8 mouse cellular contexts compared by ENCODE assay signal in genomic region chr7:127406002-127406987, GRCm38 (mm10). TPM values are rescaled to one million over a fixed set of nuclear protein-coding genes. Genes with fewer than 3 reads are reported as not detected.
DNase-seq lines count a peak whose midpoint lies in the region; ATAC-seq lines count a peak whose summit lies in the region.
"Not testable (repeated sequence)": the region's sequence is repeated elsewhere in the genome, so short reads cannot be mapped to it uniquely, and the experiment has no call there.

Gene Zfp764, minus strand, starts transcription at chr7:127406822.

- H3K27ac ChIP-seq in heart, embryonic 13.5 days (replicated peaks): peak within 1 kb of the TSS; percentile 65
- H3K27ac ChIP-seq in liver, embryonic 12.5 days: peak within 1 kb of the TSS; percentile 36; the same call in 1 of the 2 replicates
- peak within 1 kb of the TSS; percentile 60 for H3K27ac ChIP-seq in stomach, embryonic 15.5 days

- H3K4me3 ChIP-seq in heart, embryonic 13.5 days: peak within 1 kb of the TSS; percentile 70
- peak within 1 kb of the TSS; percentile 66 for H3K4me3 ChIP-seq in liver, embryonic 12.5 days
- peak within 1 kb of the TSS; percentile 63 for H3K4me3 ChIP-seq in stomach, embryonic 15.5 days (replicated peaks)

- 6% methylated on average over 40 of the region's 40 CpGs for WGBS in heart, embryonic 13.5 days
- WGBS in liver, embryonic 12.5 days (ENCODE audit: insufficient replicate concordance): 5% methylated on average over 40 of the region's 40 CpGs
- 7% methylated on average over 40 of the region's 40 CpGs for WGBS in stomach, embryonic 15.5 days

- H3K27me3 ChIP-seq in heart, embryonic 13.5 days (replicated peaks); liver, embryonic 12.5 days (replicated peaks); stomach, embryonic 15.5 days (replicated peaks): not testable (repeated sequence)

- peak; percentile 89 for DNase-seq in CD4-positive helper T cell, adult 2 months (ENCODE audit: low read depth, low spot score)
- DNase-seq in brain, embryonic 18.5 days (ENCODE audit: low read depth, low spot score): peak; percentile 60
- peak; percentile 21 for DNase-seq in fat pad, adult 2 months (ENCODE audit: extremely low read depth, low read depth, low spot score)
- DNase-seq in kidney, postnatal 10 days: peak; percentile 93
- peak; percentile 86 to 89 for DNase-seq in natural killer cell, adult 2 months (ENCODE audit: low spot score in 2 of 2)

- not testable (repeated sequence) for H3K4me1 ChIP-seq in heart, embryonic 13.5 days; stomach, embryonic 15.5 days
- H3K4me1 ChIP-seq in liver, embryonic 12.5 days: peaks cover 13% of the 10 kb centered on the region; the same call in 1 of the 2 replicates

- ATAC-seq in heart, embryonic 13.5 days (ENCODE audit: extremely low read depth, insufficient number of reproducible peaks, low FRiP score, low TSS enrichment): peak; percentile 73
- peak; percentile 77 for ATAC-seq in liver, embryonic 12.5 days
- ATAC-seq in stomach, embryonic 15.5 days (ENCODE audit: insufficient read depth, low FRiP score, low read depth): peak; percentile 83

- peak within 1 kb of the TSS; percentile 89 for H3K9ac ChIP-seq in heart, embryonic 13.5 days
- H3K9ac ChIP-seq in liver, embryonic 12.5 days: peak within 1 kb of the TSS; percentile 72
- peak within 1 kb of the TSS; percentile 68 for H3K9ac ChIP-seq in stomach, embryonic 15.5 days

- not testable (repeated sequence) for H3K36me3 ChIP-seq in heart, embryonic 13.5 days; liver, embryonic 12.5 days; stomach, embryonic 15.5 days

- peak within 1 kb of the TSS; percentile 94 for H3K4me2 ChIP-seq in heart, embryonic 13.5 days
- H3K4me2 ChIP-seq in liver, embryonic 12.5 days: peak within 1 kb of the TSS; percentile 92
- peak within 1 kb of the TSS; percentile 95 for H3K4me2 ChIP-seq in stomach, embryonic 15.5 days

- H3K9me3 ChIP-seq in heart, embryonic 13.5 days; liver, embryonic 12.5 days (replicated peaks); stomach, embryonic 15.5 days: not testable (repeated sequence)

RNA-seq across cellular contexts. Expression of gene Zfp764, which starts in this region (rescaled TPM):
- polyA plus RNA-seq in heart, embryonic 13.5 days (2015; fragmentation: Nextera tagmentation; extraction: Ambion mirVana): 4.6 and 5.0 TPM in 2 replicates
- 2.4 and 2.5 TPM in 2 replicates for polyA plus RNA-seq in liver, embryonic 12.5 days (2016; fragmentation: Nextera tagmentation; extraction: Ambion mirVana)
- 7.6 and 8.8 TPM in 2 replicates for polyA plus RNA-seq in stomach, embryonic 15.5 days (2015; fragmentation: Nextera tagmentation; extraction: Ambion mirVana)

Comparison
In these comparisons a context has a peak if more than half of its experiments do, and no peak if none do; other contexts are left out.
1. Peak in every context shown above with its lines: DNase-seq, ATAC-seq, H3K4me3 ChIP-seq and H3K27ac ChIP-seq.
2. DNase-seq: peak in every context shown above with its lines; median percentile 93 in kidney, postnatal 10 days; 89 in CD4-positive helper T cell, adult 2 months; 88 in natural killer cell, adult 2 months; 60 in brain, embryonic 18.5 days; 21 in fat pad, adult 2 months.